Mouse (Mus musculus) megakaryocyte-erythroid progenitor cell, adult 5-6 weeks (primary cell): ENCODE data around the gene Ddi2. TPM values are rescaled to one million over a fixed set of nuclear protein-coding genes. Genes with fewer than 3 reads are reported as not detected.

ENCODE experiments used
- ATAC-seq: replicated peaks from 2 replicates; pipeline ENCODE4 v1.8.0; 2016; ENCODE audit warnings: mild to moderate bottlenecking, inconsistent platforms; ENCODE audit not compliant: severe bottlenecking, poor library complexity, low FRiP score, low TSS enrichment
- total RNA-seq, 2 experiments: library from RNA; stranded (forward) in 1 of 2; stranded (reverse) in 1 of 2; fragments of 200-1000, 215-1000 nt in 1 of 2; fragments of >200 nt in 1 of 2; fragmentation: Nextera tagmentation in 1 of 2; gene quantifications; 2 replicates each; pipeline ENCODE4 v1.2.3; 2014 to 2017

The Ddi2 gene
- total RNA-seq, 2 experiments from 2014 or later: 31.1 to 43.8 TPM

DNA sequence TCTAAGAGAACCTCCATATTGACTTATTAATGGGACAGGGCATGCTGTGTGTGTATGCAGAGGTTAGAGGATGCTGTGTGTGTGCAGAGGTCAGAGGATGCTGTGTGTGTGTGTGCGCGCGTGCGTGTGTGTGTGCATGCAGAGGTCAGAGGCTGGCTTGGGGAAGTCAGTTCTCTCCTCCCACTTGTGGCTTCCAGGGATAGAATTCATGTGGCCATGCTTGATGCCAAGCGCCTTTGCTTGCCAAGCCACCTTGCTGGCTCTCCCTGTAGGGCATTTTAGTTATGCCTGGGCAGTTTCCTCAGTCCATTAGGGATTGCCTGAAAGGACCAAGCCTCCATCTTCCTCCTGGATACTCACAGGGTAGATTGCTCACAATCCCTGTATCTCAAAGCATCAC is 86.5 kb downstream of the Ddi2 start:
- no peak for ATAC-seq

GRCm38 (mm10) chr4:141635991-141636390 is 87.2 kb downstream of the Ddi2 start:
- ATAC-seq: no peak

DNA sequence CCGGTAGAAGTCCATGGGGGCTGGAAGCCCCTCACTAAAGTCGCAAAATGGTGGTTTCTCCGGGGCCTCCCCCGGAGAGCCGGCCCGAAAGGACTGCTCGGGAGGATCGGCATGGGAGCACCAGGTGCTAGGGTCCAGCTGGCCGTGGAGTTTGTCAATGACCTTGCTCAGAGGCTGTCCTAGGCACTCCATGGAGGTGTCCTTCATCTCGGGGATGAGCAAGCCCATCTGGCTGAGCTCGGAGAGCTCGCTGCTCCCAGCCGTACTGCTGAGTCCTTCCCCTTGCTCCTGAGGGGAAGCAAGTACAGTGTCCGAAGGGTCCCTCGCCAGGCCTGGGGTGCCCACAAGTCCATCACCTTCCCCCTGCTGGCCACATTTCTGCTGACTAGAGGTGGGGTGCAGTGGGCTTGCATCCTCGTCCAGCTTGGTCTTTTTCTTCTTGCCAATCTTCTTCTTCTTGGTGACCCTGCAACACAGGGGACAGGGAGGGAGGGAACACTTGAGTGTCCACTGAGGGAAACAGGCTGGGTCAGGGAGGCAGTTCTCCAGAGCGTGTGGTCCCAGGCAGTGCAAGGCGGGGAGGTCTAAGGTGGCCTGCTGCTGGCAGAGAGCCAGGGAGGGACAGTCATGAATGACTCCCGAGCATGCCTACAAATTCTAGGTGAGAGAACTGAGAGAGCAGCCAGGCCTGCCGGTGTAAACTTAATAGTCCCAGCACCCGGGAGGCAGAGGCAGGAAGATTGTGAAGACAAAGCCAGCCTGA is 90.9 kb downstream of the Ddi2 start:
- ATAC-seq: no peak

- no peak for ATAC-seq
Measured at GRCm38 (mm10) chr4:141631250-141631649, 92.0 kb downstream of the Ddi2 start.

GRCm38 (mm10) chr4:141630021-141630420 is 93.2 kb downstream of the Ddi2 start:
- ATAC-seq: no peak

GRCm38 (mm10) chr4:141628661-141629060 is 94.6 kb downstream of the Ddi2 start:
- no peak for ATAC-seq

Other genes with a start within 250 kb of the Ddi2 start
- 64.2 and 81.5 TPM in 2 replicates for gene Spen, start 184.8 kb downstream of the Ddi2 start, total RNA-seq (2014; fragmentation: Nextera tagmentation)
- gene Spen, start 184.8 kb downstream of the Ddi2 start, total RNA-seq (2017): 21.1 and 40.5 TPM in 2 replicates
- not detected in 2 replicates for gene Fblim1, start 117.3 kb downstream of the Ddi2 start, total RNA-seq (2014; fragmentation: Nextera tagmentation)
- not detected in 2 replicates for gene Fblim1, start 117.3 kb downstream of the Ddi2 start, total RNA-seq (2017)
- 0.37 TPM in 1 of 2 replicates, not detected in the other for gene Tmem82, start 104.8 kb downstream of the Ddi2 start, total RNA-seq (2014; fragmentation: Nextera tagmentation)
- gene Tmem82, start 104.8 kb downstream of the Ddi2 start, total RNA-seq (2017): 0.52 and 0.57 TPM in 2 replicates
- gene Slc25a34, start 99.6 kb downstream of the Ddi2 start, total RNA-seq (2014; fragmentation: Nextera tagmentation): not detected in 2 replicates
- 0.65 TPM in 1 of 2 replicates, not detected in the other for gene Slc25a34, start 99.6 kb downstream of the Ddi2 start, total RNA-seq (2017)
- gene Plekhm2, start 58.5 kb downstream of the Ddi2 start, total RNA-seq (2014; fragmentation: Nextera tagmentation): 7.7 and 16.9 TPM in 2 replicates
- 4.9 and 22.4 TPM in 2 replicates for gene Plekhm2, start 58.5 kb downstream of the Ddi2 start, total RNA-seq (2017)
- 19.1 and 23.4 TPM in 2 replicates for gene Rsc1a1, start 37.8 kb downstream of the Ddi2 start, total RNA-seq (2014; fragmentation: Nextera tagmentation)
- gene Rsc1a1, start 37.8 kb downstream of the Ddi2 start, total RNA-seq (2017): 17.1 and 26.1 TPM in 2 replicates
- gene Agmat, start 23.3 kb upstream of the Ddi2 start, total RNA-seq (2014; fragmentation: Nextera tagmentation): 2.2 TPM in 1 of 2 replicates, not detected in the other
- not detected in 2 replicates for gene Agmat, start 23.3 kb upstream of the Ddi2 start, total RNA-seq (2017)
- gene Dnajc16, start 67.5 kb upstream of the Ddi2 start, total RNA-seq (2014; fragmentation: Nextera tagmentation): 10.7 and 11.4 TPM in 2 replicates
- 3.2 and 6.0 TPM in 2 replicates for gene Dnajc16, start 67.5 kb upstream of the Ddi2 start, total RNA-seq (2017)
- 16.5 and 17.0 TPM in 2 replicates for gene Casp9, start 70.2 kb upstream of the Ddi2 start, total RNA-seq (2014; fragmentation: Nextera tagmentation)
- gene Casp9, start 70.2 kb upstream of the Ddi2 start, total RNA-seq (2017): 11.4 and 18.1 TPM in 2 replicates
- gene Cela2a, start 102.7 kb upstream of the Ddi2 start, total RNA-seq (2014; fragmentation: Nextera tagmentation): not detected in 2 replicates
- not detected in 2 replicates for gene Cela2a, start 102.7 kb upstream of the Ddi2 start, total RNA-seq (2017)
- not detected in 2 replicates for gene Ctrc, start 122.9 kb upstream of the Ddi2 start, total RNA-seq (2014; fragmentation: Nextera tagmentation)
- not detected in 2 replicates for gene Ctrc, start 122.9 kb upstream of the Ddi2 start, total RNA-seq (2017)
- gene Efhd2, start 151.5 kb upstream of the Ddi2 start, total RNA-seq (2014; fragmentation: Nextera tagmentation): 22.7 and 43.7 TPM in 2 replicates
- 31.2 and 36.4 TPM in 2 replicates for gene Efhd2, start 151.5 kb upstream of the Ddi2 start, total RNA-seq (2017)